Mouse (Mus musculus) c-Kit-positive CD71-negative TER-119-negative erythroid progenitor cells, embryonic 14.5 days (primary cell): Measurements from ENCODE around the gene Nmnat2.

Experiments
- DNase-seq: peaks from one replicate; pipeline ENCODE4 v3.0.0-alpha.2; 2013; ENCODE audit warnings: low read depth

Gene Nmnat2

DNA sequence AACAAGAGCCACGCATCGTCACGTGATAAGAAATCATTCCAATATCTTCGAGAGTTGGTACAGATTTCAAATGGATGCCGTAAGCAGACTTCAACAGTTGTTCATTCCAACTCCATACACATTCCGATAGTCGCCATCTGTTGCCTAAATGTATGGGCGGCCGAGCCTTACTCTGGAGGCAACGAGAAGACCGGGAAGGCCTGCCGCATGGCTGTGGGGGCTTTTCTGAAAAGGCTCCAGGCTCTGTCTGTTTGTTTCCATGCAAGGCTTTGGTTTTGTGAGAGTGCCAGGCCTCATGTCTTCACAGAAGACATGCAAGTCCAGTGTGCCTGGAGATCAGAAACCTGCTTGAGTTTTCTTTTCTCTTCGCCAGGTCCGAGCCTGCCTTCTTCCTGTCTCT is 28.6 kb downstream of the Nmnat2 start:
- no peak for DNase-seq

DNA sequence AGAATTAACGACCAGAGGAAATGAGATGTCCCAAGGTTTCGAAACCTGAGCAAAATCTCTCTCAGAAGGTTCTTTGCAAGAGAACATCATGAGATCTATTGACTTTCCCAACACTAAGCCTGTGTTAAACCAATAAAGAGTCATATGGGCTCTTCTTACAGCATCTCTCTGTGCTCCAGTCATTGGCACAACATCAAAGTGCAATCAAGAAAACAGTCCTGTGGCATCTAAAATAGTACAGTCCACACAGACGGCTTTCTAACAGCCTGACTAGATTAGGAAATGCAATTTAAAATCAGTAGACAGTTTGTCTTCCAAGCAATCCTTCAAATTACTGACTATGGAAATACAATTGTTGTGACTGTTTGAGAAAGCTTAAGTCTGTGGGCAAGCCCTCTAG is 32.2 kb downstream of the Nmnat2 start:
- DNase-seq: no peak

- no peak for DNase-seq
Measured at GRCm38 (mm10) chr1:152990067-152990466, 35.3 kb downstream of the Nmnat2 start.

DNA sequence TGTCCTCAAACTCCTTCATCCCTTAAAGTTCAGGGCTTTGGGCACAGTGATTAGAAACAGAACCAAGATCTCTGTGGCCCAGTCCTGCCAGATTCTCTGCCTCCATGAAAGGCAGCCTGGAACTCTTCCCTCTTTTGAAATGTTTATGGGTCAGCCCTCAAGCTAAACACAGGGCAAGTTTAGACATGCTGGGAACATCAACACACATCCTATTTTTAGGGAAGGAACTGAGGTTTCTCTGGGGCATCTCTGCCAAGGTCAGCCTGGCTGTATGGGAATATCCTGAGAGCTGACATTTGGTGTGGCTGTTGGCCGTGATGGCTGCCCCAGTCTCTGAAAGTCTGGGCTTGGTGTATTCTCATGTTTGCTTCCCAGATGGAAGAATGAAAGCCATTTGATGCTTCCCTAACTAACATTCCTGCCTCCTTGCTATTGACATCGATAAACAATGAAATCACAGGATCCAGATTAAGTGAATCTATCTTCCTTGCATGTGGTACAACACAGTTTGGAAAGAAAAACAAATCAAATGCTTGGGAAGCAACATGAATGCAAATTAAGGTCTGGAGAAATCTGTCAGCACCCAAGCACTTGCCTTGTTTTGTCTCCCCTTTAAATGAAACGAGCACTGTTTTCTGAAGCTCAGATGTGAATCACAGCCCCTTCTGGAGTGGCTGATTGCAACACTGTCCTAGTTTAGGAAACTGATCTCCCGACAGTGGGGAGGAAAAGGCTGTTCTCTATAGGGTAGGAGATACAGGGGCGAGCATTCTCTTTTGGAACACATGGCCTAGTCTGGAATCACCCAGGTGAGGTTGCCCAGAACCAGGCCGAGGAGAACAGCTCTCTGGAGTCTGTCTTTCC is 37.7 kb downstream of the Nmnat2 start:
- DNase-seq: no peak

GRCm38 (mm10) chr1:152993803-152994202 is 39.0 kb downstream of the Nmnat2 start:
- DNase-seq: no peak

GRCm38 (mm10) chr1:152999983-153000382 is 45.2 kb downstream of the Nmnat2 start:
- no peak for DNase-seq

GRCm38 (mm10) chr1:153000486-153001228 is 45.9 kb downstream of the Nmnat2 start:
- no peak for DNase-seq

- no peak for DNase-seq
Measured at GRCm38 (mm10) chr1:153002295-153003050, 47.7 kb downstream of the Nmnat2 start.

DNA sequence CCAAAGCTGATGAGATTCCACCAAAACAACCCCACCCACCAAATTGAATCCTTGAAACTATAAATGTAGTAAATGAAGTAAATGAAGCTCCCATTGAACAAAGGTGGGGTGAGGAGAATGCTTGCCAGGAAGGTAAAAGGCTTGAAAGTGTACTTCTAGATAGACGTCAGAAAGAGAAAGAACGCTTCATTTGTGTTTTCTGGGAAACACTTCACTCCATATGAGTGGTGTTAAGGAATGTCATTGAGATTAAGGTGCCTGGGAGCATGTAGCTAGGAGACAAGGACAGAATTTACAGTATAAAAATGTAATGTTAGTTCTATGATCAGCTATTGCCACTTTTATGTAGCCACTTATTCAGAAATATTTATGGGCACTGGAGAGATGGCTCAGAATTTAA is 49.7 kb downstream of the Nmnat2 start:
- DNase-seq: no peak

- DNase-seq: no peak
Measured at GRCm38 (mm10) chr1:153006054-153006453, 51.3 kb downstream of the Nmnat2 start.

DNA sequence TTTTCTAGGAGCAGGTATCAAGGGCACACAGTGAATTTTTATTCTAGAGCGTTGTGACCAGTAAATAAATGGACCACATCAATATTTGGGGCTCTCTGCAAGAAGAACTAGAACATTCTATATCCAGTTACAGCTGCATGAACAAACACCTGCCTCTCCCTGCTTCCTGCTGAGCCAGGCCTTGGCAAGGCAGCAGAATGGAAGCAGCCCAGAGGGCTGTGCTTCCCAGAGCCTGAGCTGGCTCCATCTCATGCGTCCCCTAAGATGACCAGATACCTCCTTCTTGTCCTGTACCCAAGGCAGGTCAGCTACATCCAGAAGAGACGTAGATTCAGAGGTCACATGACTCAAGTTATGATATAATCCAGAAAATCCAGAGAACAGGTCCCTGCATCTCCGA is 52.0 kb downstream of the Nmnat2 start:
- no peak for DNase-seq

DNA sequence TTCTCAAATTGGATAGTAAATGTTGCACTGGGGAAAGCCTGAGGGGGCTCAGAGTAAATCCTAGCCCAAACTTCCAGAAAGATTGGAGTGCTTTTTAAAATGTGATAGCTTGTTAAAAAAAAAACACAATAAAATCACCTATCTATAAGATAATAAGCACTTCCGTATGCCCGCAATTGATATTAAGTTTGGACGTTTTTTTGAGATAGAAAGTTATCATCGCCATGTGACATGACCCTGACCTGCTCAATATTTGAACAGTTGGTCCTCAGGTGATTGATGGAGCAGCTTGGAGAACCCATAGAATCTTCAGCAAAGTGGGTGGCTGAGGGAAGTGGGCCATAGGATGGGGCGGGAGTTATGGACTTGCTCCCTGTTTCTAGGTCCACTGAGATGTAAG is 52.5 kb downstream of the Nmnat2 start:
- DNase-seq: no peak

- no peak for DNase-seq
Measured at GRCm38 (mm10) chr1:153007824-153008223, 53.0 kb downstream of the Nmnat2 start.

GRCm38 (mm10) chr1:153009338-153009737 is 54.5 kb downstream of the Nmnat2 start:
- no peak for DNase-seq

GRCm38 (mm10) chr1:153010353-153011351 is 55.9 kb downstream of the Nmnat2 start:
- DNase-seq: no peak

GRCm38 (mm10) chr1:153011544-153011943 is 56.8 kb downstream of the Nmnat2 start:
- no peak for DNase-seq

DNA sequence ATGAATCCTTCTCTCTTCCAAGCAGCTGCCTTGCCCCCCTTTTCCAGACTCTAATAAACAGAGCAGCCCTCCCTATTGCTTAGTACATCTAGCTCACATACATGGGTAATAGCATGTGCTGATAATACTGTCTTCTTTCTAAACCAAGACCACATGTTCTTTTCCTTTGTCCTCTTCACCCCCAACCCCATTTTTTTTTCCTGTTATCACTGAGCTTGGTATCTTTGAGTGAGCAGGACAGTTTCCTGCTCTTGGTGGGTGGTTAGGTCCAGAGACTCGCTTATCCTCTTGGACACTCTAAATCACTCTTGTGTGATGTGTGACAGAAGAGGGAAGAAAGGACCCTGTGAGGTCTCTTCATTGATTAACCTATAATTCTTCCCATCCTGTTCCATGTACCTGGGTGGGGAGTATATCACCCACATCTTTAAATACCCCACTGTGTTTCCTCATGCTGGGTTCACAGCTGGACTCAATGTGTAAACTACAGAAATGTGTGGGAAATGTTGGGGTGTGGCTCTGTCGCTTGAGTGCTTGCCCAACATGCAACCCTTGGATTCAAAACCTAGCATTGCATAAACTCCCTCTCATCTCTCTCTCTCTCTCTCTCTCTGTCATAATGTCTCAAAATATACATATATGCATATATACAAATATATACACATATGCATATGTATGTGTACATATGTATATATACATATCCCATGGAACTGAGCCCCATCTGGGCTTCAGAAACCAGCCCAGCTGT is 58.9 kb downstream of the Nmnat2 start:
- no peak for DNase-seq

DNA sequence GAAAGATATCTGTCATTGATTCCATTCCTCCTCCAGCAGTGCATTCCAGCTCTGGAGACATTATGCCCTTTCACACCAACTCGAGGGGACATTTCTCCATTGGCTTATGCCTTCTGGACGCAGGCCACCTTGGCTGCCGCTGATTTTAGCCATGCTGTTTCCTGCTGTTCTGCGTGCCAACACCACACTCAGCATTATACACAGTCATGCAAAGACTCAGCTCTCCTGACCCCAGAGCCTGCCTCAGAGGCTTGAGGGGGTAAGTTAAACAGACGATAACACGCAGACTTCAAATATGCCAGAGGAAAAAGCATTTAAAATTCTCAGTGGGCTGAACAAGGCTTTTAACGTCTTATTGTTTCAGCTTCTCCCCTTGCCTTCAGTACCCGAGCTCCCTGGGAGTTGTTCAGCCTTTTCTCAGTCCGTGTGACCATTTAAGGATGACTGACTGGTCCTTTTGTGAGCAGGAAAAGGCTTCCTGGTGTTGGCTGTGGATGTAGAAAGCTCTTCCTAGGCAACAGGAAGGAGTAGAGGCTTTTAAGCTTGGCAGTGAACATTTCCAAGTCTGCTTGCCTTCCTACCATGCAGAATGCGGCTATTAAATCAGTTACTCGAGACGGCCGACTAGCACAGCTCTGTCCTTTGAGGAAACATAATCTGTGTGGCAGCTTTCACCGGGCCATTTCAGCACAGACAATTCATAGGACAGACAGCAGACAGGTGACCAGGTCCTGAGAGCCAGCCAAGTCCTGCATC is 59.8 kb downstream of the Nmnat2 start:
- DNase-seq: no peak

GRCm38 (mm10) chr1:153016465-153017163 is 61.8 kb downstream of the Nmnat2 start:
- DNase-seq: no peak
